Mouse (Mus musculus): ENCODE measurements at regions not wholly inside any gene's neighbourhood (a gene's known extent, or its start where the extent isn't known, plus 50 kb on each side); places are given as distances from the start of the nearest gene placed in this dataset.

- TF ChIP-seq CTCF (IDR thresholded peaks at IDR 0.05; ENCODE audit: low read depth) = no peak
- TF ChIP-seq EP300 (IDR thresholded peaks at IDR 0.05; ENCODE audit: low read depth) = no peak
These were observed 132.1 kb upstream of the Hs3st2 start for GRCm38 (mm10) chr7:121259497-121260009.

Measured in heart, postnatal 0 days (tissue).